Mouse (Mus musculus): Measurements from ENCODE around the gene Il2rb.
A peak's percentile ranks its signal among the peaks of the same experiment; 100 is the strongest.

Il2rb gene

DNA sequence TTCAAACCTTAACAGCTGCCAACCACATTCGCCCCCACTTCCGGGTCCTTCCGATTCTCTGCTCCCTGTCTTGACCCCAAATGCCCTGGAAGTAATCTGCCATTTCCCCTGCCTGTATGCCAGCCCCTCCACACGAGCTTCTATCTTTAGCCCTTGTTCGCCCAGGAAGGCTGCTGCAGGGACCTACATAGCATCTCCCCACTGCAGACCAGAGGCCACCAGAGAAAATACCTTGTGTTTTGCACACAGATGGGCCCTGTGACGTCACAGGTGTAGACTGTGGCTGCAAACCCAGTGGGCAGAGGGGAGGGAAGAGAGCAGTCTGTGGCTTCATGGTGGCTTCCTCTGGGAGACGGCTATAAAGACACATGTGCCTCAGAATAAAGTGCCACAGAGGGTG, 23.1 kb upstream of the Il2rb start:
- peak; percentile 60 for DNase-seq

DNA sequence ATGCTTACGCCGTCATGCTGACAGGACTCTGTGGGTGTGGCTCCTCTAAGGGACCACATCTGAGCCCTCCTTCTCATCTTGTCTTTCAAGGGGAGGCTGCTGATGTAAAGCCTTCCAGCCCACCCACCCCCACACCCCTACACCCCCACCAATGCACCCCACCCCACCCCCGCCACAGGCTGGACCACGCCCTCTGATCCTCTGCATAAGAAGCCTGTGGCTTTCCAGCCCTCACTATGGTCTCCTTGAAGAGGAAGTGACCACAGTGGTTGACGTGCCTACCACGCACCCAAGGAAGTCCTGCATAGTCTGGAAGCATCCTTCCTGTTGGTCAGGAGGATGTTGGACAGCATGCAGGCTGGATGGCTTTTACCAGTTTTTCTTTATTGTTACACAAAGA, 20.7 kb upstream of the Il2rb start:
- no peak for DNase-seq

DNA sequence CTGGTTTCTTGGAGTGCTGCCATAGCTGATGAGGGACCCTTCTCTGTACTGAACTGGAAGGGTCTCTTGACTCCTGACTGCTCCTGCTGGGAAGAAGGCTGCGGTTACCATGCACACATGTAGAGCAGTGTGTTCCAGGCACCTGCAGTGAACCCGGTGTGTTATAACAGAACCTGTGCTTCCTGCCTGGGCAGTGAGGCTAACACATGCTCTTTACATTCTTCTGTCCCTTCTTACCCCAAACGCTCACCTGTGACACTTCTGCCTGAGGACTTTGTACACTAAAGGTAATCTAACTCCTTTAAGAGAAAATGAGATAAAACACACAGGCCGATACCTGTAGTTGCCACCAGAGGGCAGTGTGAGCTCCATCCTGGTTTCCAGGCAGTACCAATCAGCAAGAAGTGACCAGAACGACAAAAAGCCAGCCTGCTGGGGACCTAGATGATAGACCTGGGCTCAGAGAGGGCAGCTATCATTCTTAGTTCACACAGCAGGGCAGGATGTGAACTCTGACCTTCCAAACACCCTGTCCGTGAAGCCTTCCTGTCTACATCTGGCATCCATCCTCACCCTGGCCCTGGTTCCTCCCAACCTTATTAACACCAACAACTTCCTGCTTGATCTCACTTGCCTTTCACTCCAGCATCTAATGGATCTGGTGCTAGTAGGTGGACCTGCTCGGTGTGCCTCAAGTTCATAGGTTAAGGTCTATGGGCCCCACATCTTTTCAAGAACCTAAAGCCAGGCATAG, 19.5 kb upstream of the Il2rb start:
- peak; percentile 77 for DNase-seq

DNA sequence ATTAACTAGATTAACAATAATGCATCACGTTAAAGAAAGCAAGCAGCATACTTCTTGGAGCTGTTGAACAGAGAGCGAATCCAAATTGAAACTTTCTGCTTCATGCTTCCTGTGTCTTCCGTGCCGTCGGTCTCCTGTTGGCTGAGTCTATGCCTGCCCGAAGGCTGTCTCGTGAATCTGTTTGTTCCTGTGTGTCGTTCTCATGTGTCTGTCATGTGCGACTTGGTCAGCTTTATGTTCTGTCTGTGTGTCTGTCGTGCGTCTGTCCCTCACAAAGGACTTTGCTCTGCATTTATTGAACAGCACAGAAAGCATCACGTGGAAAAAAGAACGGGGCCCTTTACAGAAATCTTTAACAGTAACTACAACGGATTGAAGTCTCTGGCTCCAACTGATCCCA, 17.9 kb upstream of the Il2rb start:
- DNase-seq, result no peak

DNA sequence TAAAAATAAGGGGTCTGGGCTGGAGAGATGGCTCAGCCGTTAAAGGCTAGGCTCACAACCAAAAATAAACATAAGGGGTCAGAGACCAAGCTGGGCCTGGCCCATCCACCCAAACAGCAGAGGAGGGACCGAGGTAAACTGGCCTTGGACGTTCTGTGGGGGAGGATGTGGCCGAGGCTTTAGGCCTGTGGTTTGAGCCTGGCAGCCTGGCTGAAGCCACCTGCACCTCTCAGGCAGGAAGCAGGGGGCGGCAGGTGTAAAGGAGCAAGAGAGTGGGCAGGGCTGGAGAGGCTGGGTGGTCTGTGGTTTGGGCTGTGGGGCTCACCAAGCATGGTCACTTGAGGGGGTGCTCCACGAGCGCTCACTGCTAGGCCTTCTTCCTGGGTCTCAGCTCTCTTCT, 16.9 kb upstream of the Il2rb start:
- no peak for DNase-seq

DNA sequence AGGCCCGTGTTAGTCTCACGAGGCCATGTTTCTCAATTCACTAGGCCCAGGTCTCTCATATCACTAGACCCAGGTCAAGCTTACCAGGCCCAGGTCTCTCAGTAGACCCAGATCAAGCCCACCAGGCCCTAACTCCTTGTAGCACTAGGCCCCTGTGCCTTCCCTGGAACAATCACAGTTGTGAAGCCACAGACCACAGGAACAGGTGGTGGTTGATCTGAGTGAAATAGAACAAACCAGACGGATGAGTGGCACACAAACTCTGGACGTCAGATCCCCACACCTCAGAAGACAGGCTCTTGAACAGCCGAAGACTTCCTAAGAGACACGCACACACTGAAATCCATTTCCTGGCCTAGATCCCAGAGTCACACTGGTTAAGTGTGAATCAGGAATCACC, 15.7 kb upstream of the Il2rb start:
- DNase-seq, result no peak

DNA sequence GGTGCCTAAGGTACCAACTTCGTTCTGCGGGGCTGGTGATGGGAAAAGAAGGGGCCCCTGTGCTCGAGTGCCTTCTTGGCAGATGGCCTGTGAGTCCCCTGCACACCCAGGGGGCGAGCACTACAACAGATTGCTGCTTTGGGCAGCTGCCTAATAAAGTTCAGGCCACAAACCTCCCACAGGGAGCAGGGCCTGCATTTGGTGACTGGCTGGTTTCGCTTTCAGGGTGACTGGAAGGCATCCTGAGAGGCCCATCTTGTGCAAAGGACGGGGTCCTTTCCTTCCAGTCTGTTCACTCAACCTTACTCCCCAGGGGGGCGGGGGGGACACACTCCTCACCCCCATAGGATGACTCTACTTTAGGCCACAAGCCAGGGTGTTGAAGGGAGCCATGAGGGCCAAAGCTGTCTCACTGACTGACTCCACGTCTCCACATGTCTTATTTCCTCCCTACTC, 15.1 kb upstream of the Il2rb start:
- no peak for DNase-seq

DNA sequence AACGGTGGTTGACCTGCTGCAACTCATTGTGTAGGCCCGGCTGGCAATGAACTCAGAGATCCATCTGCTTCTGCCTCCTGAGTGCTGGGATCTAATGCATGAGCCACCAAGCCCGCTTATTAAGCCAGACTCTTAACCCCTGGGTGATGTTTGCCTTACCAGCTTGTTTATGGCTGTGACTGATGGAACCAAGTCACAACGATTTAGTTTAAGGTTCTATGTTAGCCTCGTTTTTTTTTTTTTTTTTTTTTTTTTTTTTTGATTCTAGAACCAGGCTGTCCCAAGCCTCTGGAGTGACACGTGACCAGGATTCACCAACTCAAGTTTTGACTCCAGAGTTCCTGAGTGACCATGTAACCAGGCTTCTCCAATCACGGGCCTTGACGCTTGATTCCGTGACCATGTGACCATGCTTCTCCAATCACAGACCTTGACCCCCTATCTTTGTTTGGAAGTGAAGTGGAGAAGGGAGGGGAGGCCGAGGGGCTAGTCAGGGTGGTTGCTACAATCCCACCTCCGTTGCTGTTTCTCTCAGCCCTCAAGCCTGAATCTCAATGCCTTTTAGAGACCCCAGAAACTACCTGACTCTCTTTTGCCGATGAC, 14.3 kb upstream of the Il2rb start:
- no peak for DNase-seq

DNA sequence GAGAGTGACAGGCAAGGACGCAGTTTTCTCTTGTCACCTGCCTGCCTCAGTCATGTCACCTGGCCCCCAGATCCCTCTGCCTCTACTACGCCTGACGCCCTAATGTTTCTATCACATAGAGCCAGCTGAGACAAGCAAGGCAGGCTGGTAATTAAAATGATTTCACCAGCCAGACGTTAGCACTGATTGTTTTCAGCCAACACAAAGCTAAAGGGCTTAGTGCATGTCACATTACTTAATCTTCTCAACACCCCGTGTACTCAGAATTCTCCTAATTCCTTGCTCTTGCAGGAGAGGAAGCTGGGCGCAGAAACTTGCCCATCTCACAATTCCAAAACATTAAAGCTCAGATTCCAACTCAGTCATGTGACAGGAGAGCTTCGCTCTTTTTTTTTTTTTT, 13.4 kb upstream of the Il2rb start:
- no peak for DNase-seq

DNA sequence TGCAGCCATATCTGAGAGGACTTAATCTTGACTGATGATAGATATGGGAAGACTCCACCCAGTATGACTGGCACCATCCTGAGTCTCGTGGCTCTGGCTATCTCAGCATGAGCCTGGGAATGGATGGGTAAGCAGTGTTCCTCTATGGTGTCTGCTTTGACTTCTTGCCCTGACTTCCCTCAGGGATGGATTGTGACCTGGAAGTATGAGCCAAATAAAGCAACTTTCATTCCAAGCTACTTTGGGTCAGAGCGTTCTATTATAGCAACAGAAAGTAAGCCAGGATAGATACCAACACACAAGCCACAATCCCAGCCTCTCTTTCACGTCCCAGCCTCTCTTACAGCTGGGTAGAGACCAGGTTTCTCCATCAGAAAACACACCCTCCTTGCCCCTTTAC, 10.5 kb upstream of the Il2rb start:
- DNase-seq, result no peak

DNA sequence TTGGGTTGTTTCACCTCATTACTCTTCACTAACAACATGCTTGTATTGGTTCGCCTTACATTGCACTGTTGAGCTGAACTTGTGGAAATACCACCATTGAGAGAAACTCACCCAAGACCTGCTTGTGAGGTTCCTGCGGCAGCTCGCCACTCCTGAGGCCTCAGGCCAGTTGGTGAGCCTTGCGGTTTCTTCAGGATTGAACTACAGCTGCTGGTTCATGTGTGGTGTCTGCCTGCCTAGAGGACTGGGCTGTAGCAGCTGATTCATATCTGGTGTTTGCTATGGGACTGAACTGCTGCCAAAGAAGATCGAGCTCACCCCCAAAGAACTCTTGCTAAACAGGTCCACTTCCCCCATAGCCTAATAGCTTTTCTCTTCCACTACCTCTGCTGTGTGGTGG, 9.7 kb upstream of the Il2rb start:
- no peak for DNase-seq

DNA sequence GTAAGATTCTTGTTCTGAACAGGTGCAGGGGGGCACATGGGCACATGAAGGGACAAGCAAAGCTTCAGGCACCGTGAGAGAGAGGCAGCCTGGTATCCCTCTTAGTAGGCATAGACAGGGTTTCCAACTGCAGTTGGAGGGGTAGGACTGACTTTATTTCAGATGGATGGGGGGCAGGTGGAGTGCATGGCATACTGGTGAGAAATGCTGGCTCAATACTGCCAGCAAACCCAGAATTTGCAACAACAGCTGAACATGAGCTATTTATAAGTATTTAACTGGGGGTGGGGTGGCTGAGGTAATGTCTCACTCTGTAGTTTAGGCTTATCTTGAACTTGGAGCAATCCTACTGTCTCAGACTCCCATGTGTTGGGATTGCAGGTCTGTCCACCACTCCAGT, 8.9 kb upstream of the Il2rb start:
- no peak for DNase-seq

DNA sequence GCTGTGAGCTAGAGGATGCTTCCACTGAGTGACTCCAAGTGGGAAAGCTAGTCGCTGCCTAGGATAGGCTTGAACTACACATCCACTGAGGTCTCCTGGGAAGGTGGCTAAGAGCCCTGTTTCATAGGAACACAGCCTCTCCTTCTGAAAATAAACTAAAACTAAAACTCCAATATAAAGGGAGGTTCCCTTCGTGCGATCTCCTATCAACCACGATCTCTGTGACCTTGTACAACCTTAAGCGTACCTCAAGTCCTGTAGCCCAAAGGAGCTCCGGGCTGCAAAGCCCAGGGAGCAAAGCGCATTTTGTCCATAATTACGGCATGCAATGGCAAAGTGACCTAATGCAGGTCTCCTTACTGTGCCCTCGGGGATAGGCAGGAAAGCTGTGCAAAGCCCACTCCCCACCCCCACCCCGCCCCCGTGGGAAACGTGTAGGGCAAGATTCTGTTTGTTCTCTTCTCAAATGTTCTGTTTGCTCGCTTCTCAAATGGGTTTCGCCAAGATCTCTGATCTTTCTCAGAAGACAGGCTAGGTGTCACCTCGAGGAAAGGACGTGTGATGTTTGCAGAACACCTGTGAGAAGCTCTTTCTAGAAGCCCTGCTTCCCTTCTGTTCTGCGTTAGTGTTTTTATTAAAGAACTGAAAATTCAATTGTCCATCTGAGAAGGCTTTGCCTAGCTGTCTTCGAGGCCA, 7.5 kb upstream of the Il2rb start:
- DNase-seq, result no peak

DNA sequence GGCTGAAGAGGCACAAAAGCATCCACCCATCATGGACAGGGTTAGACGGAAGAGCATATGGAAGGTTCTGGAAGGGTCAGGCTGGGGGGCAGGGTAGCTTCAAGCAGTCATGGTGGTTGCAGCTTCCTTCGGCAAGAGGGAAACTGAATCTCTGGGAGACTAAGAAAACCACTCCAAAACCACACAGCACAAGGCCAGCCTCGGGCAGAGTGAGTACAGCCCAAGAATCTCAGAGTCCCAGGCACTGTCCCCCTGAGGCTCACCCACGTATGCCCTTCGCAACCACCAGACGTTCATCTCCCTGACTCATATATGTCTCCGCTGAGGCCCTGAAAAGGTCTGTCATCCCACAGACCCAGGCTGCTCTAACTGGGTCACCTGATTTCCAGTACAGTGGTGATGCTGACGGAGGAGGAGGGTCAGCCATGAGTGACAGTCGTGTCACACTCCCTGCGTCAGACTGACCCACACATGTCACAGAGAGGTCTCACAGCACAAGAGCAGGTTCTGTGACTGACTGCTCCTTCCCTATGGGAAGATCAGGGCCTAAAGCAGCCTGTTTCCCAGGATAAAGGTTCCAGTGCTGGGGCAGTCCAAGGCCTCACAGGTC, 1.6 kb downstream of the Il2rb start:
- DNase-seq, result no peak

DNA sequence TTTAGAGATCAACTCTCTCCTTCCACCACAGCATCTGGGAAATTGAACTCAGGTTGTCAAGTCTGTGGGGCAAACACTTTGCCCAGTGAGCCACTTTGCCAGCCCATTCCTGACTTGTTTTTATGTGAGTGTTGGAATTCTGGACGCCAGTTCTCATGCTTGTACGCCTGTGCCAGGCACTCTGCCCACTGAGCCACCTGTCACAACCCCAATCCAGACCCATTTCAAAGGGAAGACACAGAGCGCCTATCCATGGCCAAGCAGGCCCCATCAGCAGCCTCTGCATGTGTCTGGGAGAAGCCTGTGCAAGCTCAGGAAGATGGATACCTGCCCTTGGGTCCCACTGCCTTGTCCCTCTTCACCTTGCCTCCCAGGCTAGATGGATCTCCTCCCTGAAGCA, 3.8 kb downstream of the Il2rb start:
- DNase-seq, result no peak

DNA sequence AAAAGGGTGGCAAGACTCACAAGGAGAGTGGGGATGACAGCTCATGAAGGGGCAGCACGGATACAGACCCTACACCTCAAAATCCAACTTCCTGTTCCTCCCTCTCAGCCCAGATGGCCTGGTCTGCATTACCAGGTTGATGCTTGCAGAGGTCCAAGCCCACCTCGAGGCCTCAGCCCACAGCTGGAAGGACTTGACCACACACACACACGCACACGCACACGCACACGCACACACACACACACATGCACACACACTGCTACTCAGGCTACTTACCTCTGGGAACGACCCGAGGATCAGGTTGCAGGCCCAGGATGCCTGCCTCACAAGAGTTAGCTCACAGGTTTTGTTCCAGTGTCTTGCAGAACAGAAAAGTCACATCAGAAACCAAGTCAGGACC, 5.2 kb downstream of the Il2rb start:
- DNase-seq, result no peak

DNA sequence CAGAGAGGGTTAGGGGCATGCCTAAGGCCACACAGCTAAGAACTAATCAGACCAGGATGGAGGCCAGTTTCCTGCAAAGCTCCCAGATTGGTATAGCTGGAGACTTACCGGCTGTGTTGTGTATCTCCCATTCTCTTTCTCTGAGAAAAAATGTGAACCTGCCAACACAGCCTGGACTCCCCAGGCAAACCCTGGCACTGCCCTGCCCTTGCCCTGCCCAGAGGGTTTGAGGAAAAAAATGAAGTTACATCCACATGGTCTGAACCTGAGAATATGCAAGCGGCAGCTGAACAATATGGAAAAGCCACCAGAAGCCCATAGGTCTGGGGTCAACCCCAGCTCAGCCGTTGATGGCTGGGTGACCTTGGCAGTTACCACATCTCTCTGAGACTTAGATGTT, 5.8 kb downstream of the Il2rb start:
- DNase-seq, result no peak

DNA sequence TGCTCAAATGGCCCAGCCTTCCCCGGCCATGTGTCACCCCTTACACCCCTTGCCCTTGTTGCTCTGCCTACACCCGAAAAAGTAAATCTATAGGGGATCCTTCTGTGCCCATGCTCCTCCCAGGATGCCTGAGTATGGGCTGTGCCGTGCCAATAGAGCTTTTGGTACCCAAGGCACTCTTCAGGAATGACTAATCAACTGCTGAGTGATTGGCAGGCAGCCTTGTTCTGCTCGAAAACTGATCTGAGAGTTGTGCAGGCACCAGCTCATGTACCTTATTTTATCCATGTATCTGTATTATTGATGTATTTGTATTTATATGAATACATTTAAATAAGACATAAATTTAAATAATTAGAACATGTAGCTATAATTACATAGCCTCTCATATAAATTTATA, 8.0 kb downstream of the Il2rb start:
- no peak for DNase-seq

DNA sequence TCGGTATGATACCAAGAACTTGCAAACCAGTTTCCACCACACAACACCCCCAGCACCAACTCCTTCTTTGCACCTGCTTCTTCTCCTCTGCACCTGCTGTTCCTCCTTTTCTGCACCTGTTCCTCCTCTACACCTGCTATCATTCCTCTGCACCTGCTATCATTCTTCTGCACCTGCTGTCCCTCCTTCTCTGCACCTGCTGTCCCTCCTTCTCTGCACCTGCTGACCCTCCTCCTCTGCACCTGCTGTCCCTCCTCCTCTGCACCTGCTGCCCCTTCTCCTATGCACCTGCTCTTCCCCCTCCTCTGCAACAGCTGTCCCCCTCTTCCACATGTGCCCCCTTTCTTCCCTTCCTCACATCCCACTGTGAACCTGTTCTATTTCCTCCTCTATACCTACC, 8.5 kb downstream of the Il2rb start:
- DNase-seq, result no peak

DNA sequence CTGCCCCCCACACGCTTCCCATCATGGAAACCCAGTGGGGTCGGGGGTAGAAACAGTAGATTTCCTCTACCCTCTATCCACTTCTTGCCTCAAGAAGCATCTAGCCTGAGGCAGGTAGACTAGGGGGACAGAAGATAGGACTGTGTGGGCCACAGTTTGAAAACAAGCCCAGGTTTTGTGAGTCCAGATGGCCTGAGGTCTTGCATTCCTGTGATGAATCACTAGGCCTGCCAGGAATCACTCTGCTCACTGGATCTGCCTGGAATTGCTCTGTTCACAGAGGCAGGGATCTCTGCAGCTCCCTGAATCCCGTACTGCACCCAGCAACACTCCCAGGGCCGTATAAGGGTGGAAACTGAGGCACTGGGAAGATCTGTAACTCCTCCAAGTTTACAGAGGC, 11.8 kb downstream of the Il2rb start:
- DNase-seq, result no peak

DNA sequence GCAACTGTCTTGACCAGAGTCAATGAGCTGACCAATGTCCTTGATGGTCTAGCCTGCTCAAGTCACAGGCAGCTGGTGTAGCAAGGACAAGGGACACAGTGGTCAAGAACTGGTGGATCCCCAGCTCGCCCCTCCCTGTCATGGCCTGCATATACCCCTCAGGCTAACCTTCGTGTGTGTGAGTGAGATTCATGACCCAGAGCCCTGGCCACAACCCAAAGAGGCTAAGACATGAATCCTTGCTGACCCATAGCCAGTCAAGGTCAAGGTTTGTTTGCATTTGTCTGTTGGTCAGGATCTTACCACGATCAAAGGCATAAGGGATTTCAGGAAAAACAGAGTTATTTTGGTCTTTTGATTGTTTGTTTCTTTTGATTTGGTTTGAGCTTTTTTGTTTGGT, 12.6 kb downstream of the Il2rb start:
- DNase-seq, result no peak

DNA sequence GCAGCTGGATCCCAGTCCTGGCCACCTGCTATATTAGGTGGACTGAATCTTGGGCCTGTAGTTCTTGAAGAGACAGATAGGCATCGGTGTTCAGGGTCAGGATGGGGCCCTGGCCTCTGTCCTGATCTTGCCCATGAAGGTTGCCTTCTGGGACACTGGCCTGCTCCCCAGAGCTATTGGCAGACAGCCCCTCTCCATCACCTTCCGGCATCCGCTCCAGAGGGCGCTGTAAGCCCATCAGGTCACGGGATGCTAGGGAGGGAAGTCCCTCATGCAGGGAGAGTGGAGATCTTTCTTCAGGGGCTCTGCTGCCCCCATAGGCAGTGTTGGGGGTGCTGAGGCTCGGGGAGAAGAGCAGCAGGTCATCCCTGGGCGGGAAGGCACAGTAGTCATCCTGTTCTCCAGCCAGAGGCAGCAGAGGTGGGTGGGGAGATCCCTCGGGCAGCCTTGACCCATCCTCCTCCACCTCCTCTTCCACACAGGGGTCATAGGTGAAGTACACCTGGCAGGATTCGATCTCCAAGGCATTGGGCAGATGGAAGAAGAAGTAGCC, 13.5 kb downstream of the Il2rb start:
- DNase-seq, result no peak

DNA sequence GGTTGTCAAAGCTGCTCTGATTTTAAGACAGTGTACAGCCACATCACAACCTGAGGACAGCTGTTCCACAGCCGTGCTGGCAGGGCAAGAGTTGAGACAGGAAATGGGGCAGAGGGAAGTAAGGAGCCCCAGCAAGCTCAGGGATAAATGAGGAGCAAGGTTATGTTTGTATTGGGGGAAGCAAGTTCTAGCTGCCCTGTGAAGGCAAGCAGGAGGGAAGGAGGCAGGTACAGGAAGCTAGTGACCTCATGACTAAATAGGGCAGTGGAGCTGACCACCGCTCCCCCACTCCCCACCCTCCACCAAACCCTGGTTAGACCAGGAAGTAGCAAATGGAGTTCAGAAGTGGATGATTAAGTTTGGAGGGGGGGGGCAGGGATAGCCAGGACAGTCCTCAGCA, 14.1 kb downstream of the Il2rb start:
- no peak for DNase-seq

DNA sequence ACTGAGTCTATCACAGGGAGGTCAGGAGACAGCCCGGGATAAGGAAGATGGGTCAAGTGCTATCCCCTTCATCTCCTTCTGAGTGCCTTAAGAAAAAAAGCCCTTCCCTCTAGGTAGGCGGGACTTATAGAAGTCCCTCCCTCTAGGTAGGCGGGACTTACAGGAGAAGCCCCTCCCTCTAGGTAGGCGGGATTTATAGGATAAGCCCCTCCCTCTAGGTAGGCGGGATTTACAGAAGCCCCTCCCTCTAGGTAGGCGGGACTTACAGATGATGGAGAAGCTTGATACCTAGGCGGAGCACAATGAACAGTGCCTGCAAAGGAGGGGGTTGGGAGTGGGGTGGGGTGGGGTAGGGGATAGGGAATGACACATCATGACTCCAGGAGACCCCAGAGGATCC, 15.0 kb downstream of the Il2rb start:
- DNase-seq, result no peak

All from thymus, postnatal 14 days (tissue).